Mouse (Mus musculus): ENCODE measurements around the gene Prnd. TPM values are rescaled to one million over a fixed set of nuclear protein-coding genes. Genes with fewer than 3 reads are reported as not detected.

Prnd gene
- total and polyA plus RNA-seq, 3 experiments = 0.76 to 11.4 (median 5.6) TPM

Other genes starting within 250 kb of the Prnd start
- gene Erv3, start 91.1 kb upstream of the Prnd start, total RNA-seq (2012; rRNA removed) = not detected in 2 replicates
- gene Erv3, start 91.1 kb upstream of the Prnd start, total RNA-seq (2014; rRNA removed) = not detected in 2 replicates
- gene Erv3, start 91.1 kb upstream of the Prnd start, polyA plus RNA-seq (2012; ENCODE audit: insufficient read length, low read depth) = not detected in 2 replicates
- gene Prnp, start 40.9 kb upstream of the Prnd start, total RNA-seq (2012; rRNA removed) = 3.5 and 4.5 TPM in 2 replicates
- 5.7 and 6.8 TPM in 2 replicates for gene Prnp, start 40.9 kb upstream of the Prnd start, total RNA-seq (2014; rRNA removed)
- gene Prnp, start 40.9 kb upstream of the Prnd start, polyA plus RNA-seq (2012; ENCODE audit: insufficient read length, low read depth) = 4.3 and 6.4 TPM in 2 replicates
- not detected in 2 replicates for gene Prn, start 40.9 kb upstream of the Prnd start, total RNA-seq (2012; rRNA removed)
- not detected in 2 replicates for gene Prn, start 40.9 kb upstream of the Prnd start, total RNA-seq (2014; rRNA removed)
- not detected in 2 replicates for gene Prn, start 40.9 kb upstream of the Prnd start, polyA plus RNA-seq (2012; ENCODE audit: insufficient read length, low read depth)
- 44.4 and 45.3 TPM in 2 replicates for gene Rassf2, start 79.4 kb downstream of the Prnd start, total RNA-seq (2012; rRNA removed)
- gene Rassf2, start 79.4 kb downstream of the Prnd start, total RNA-seq (2014; rRNA removed) = 30.2 and 33.8 TPM in 2 replicates
- 60.4 and 61.5 TPM in 2 replicates for gene Rassf2, start 79.4 kb downstream of the Prnd start, polyA plus RNA-seq (2012; ENCODE audit: insufficient read length, low read depth)
- gene Slc23a2, start 194.2 kb downstream of the Prnd start, total RNA-seq (2012; rRNA removed) = 11.8 and 13.4 TPM in 2 replicates
- gene Slc23a2, start 194.2 kb downstream of the Prnd start, total RNA-seq (2014; rRNA removed) = 10.6 and 11.0 TPM in 2 replicates
- gene Slc23a2, start 194.2 kb downstream of the Prnd start, polyA plus RNA-seq (2012; ENCODE audit: insufficient read length, low read depth) = 20.3 and 21.7 TPM in 2 replicates

All from CH12.LX (cell line).